Mouse (Mus musculus) forebrain, embryonic 16.5 days (tissue): Measurements from ENCODE around the gene Gna15. TPM values are rescaled to one million over a fixed set of nuclear protein-coding genes. Genes with fewer than 3 reads are reported as not detected.

Experiments used
- ATAC-seq: fragments of 200-750 bp; cut with Nextera tagmentation; 2 replicates; pipeline ENCODE4 v1.8.0; 2017; ENCODE audit warnings: mild to moderate bottlenecking, moderate library complexity
- H3K27ac ChIP-seq: fragments of 300-500 bp; sonication (generic); 2 replicates; pipeline ENCODE4 v1.5.1; 2014; ENCODE audit warnings: low read length, control low read depth
- H3K27me3 ChIP-seq: fragments of 300-500 bp; sonication (generic); replicated peaks from 2 replicates; pipeline ENCODE4 v1.6.1; 2014; ENCODE audit warnings: low read length; ENCODE audit not compliant: control insufficient read depth, insufficient read depth
- H3K36me3 ChIP-seq: fragments of 300-500 bp; sonication (generic); 2 replicates; pipeline ENCODE4 v1.6.1; 2014; ENCODE audit not compliant: control insufficient read depth, insufficient read depth
- H3K4me1 ChIP-seq: fragments of 300-500 bp; sonication (generic); replicated peaks from 2 replicates; pipeline ENCODE4 v1.6.1; 2014; ENCODE audit warnings: low read length; ENCODE audit not compliant: control insufficient read depth, insufficient read depth
- H3K4me2 ChIP-seq: fragments of 300-500 bp; sonication (generic); 2 replicates; pipeline ENCODE4 v1.6.1; 2014; ENCODE audit warnings: mild to moderate bottlenecking, low read length, control low read depth
- H3K4me3 ChIP-seq: fragments of 300-500 bp; sonication (generic); replicated peaks from 2 replicates; pipeline ENCODE4 v1.5.1; 2014; ENCODE audit warnings: mild to moderate bottlenecking, low read length, control low read depth
- H3K9ac ChIP-seq: fragments of 300-500 bp; sonication (generic); replicated peaks from 2 replicates; pipeline ENCODE4 v1.6.1; 2014; ENCODE audit warnings: low read depth, low read length, control low read depth
- H3K9me3 ChIP-seq: fragments of 300-500 bp; sonication (generic); 2 replicates; pipeline ENCODE4 v1.6.1; 2016; ENCODE audit warnings: low read length; ENCODE audit not compliant: control insufficient read depth
- WGBS: fragments of 180-500 bp; shearing (Covaris S2); extraction: QIAGEN DNeasy Blood & Tissue Kit; methylation state at CpG from one replicate; pipeline ENCODE4 v1.1.7; 2014; 5-methylcytosine and 5-hydroxymethylcytosine counted together
- polyA plus RNA-seq: library from polyadenylated mRNA; unstranded; fragments of >200 nt; fragmentation: Nextera tagmentation; extraction: Ambion mirVana; gene quantifications from 2 replicates; pipeline ENCODE4 v1.2.1, GENCODE M21; 2015

Gna15 gene
- 0.42 and 0.76 TPM in 2 replicates for polyA plus RNA-seq

DNA sequence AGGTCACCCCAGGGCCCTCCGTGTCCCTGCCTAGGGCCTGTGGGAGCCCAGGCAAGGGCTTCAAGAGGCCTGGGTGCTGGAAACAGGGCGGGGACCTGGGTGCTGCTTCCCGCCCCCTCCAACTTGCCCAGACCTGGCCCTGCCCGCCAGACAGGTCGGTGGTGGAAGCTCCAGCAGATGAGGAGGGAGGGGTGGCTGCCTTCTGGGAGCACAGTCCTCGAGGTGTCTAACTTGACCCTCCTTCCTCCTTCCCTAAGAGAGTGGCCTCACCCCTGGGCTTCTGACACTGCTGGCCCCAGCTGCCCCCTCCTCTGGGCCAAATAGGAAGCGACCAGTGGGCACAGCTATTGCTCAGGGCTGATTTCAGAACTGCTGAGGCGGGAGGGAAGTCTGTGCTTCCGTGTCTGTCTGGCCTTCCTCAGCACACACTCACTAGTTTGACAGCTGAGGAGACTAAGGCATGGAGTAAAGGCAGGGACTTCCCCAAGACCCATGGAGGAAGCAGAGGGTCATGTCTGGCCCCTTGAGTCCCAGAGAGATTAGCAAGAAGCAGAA lies at the start of gene Gna15:
TSS of gene Gna15 (minus strand) at position 175 of the 555 bp plus-strand sequence.
- H3K9ac ChIP-seq = no peak within 1 kb of the TSS
- peaks cover 3% of the 10 kb centered on the region; the same call in 1 of the 2 replicates for H3K27me3 ChIP-seq
- no peak for ATAC-seq
- H3K27ac ChIP-seq = no peak within 1 kb of the TSS
- 24% methylated on average over 9 of the region's 9 CpGs for WGBS
- no peak within 1 kb of the TSS for H3K4me2 ChIP-seq
- H3K36me3 ChIP-seq = no peaks in the 10 kb centered on the region
- H3K4me1 ChIP-seq = no peaks in the 10 kb centered on the region
- H3K4me3 ChIP-seq = no peak within 1 kb of the TSS
- H3K9me3 ChIP-seq = no peaks in the 10 kb centered on the region

DNA sequence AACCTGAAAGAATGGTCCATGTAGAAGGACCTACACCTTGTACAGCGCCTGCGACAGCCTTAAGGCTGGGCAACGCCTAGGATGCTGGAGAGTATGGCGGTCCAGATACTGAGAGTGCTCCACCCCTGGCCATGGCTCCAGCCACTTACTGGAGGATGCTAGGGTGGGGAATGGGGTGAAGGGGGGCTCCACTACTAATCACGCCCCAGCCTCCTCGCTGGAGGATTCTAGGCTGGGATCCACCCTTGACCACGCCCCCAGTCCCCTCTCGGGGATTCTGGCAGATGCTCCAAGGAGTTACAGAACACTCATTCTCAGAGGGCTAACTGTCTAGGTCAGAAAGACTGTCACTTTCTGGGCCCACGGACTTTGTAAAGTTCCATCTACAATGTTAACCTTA lies 49.0 kb upstream of the Gna15 start:
- Histone ChIP-seq H3K4me1 (peaks cover 50% of the 10 kb centered on the region), H3K4me3 (no peak overlapping the region), H3K27ac (no peak overlapping the region), H3K36me3 (no peaks in the 10 kb centered on the region), H3K9me3 (no peaks in the 10 kb centered on the region), H3K27me3 (peaks cover 35% of the 10 kb centered on the region), H3K4me2 (no peak overlapping the region), H3K9ac (no peak overlapping the region)
- WGBS = 10% methylated on average over 9 of the region's 9 CpGs
- ATAC-seq = no peak

DNA sequence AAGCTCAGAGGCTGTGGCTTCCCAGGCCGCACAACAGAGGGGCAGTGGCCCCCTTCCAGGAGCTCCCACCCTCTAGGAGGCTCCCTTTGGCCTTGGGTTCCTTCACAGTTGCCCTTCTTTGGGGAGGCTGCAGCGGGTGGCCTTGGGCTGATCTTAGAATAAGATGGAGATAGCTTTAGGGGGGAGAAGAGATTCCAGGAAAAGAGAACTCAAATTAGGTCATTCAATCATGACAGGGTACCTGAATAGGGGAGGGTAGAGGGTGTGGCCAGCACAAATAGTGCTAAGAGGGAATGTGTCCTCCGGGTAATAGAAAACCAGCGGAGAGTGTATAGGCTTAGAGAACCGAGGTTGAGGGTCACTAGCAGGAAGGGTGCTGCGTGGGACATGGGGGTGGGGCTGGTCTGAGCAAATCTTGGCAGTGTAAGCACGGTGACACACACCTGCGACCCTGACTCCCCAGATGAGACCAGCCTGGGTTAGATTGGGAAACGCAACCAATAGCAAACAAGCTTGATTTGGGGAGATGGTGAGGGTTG lies 48.2 kb upstream of the Gna15 start:
- no peak for ATAC-seq
- Histone ChIP-seq H3K4me3 (peak overlapping the region; percentile 19), H3K9ac (no peak overlapping the region; the same call in 1 of the 2 replicates), H3K4me2 (peak overlapping the region; percentile 82), H3K4me1 (peaks cover 50% of the 10 kb centered on the region), H3K9me3 (no peaks in the 10 kb centered on the region), H3K36me3 (no peaks in the 10 kb centered on the region), H3K27ac (no peak overlapping the region), H3K27me3 (peaks cover 39% of the 10 kb centered on the region)
- 4% methylated on average over 9 of the region's 9 CpGs for WGBS

DNA sequence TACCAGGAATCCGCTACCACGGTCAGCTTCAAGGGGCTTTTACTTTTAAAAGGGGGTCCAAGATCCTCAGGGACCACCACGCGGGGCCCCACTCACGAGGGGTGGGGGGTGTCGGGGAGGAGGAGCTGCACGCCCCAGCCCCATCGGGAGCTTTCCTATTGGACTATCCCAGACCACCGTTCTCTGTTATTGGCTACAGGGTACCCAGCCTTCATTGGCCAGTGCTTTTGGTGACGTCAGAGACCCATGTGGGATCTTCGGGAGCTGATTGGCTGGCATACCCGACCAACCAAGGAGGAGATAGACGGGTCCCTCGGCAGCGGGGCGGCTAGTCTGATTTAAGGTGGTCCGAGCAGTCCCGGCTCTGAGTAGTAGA lies 47.5 kb upstream of the Gna15 start:
- ATAC-seq = peak; percentile 95
- H3K27me3 ChIP-seq = peaks cover 39% of the 10 kb centered on the region
- H3K9me3 ChIP-seq = no peaks in the 10 kb centered on the region
- under 1% methylated on average over 18 of the region's 18 CpGs for WGBS
- peaks cover 50% of the 10 kb centered on the region for H3K4me1 ChIP-seq
- H3K27ac ChIP-seq = peak overlapping the region; percentile 82
- H3K4me2 ChIP-seq = peak overlapping the region; percentile 82
- H3K36me3 ChIP-seq = no peaks in the 10 kb centered on the region
- H3K9ac ChIP-seq = no peak overlapping the region; the same call in 1 of the 2 replicates
- peak overlapping the region; percentile 49 for H3K4me3 ChIP-seq

DNA sequence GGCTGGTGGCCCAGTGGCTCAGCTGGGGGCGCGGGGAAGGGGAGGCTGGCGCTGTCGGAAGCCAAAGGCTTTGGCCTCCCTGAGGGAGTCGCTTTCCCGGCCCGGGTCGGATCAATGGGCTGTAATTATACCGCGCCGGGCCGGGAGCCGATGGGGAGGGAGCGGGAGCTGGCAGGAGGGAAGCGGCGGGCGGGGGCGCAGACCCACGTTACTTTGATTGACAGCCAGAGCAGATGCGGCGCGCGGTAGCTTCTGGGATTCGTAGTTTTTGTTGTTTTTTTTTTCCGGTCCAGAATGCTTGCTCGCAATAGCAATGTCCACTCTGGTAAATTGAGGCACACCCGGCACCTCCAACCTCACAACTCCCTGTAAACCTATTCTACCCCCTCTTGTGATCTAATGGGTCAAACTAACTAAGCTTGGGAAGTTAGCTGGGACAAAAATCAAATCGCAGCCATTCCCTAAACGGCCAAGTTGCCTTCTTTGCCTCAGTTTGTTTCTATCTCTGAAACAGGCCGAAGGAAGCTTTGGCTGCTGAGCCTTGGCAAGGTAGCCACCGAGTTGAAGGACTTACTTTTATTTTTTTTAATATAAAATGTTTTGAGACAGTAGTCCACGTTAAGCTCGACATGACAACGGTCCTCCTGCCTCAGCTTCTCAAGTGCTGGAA lies 46.9 kb upstream of the Gna15 start:
- WGBS = under 1% methylated on average over 34 of the region's 34 CpGs
- Histone ChIP-seq H3K27me3 (peaks cover 34% of the 10 kb centered on the region), H3K4me1 (peaks cover 50% of the 10 kb centered on the region), H3K36me3 (0 out of 2 replicates have a peak, but pooled peaks cover 3% of the 10 kb centered on the region), H3K9me3 (no peaks in the 10 kb centered on the region), H3K27ac (peak overlapping the region; percentile 82), H3K4me3 (peak overlapping the region; percentile 49), H3K9ac (peak overlapping the region; percentile 17; the same call in 1 of the 2 replicates), H3K4me2 (peak overlapping the region; percentile 82)
- ATAC-seq = peak; percentile 64

DNA sequence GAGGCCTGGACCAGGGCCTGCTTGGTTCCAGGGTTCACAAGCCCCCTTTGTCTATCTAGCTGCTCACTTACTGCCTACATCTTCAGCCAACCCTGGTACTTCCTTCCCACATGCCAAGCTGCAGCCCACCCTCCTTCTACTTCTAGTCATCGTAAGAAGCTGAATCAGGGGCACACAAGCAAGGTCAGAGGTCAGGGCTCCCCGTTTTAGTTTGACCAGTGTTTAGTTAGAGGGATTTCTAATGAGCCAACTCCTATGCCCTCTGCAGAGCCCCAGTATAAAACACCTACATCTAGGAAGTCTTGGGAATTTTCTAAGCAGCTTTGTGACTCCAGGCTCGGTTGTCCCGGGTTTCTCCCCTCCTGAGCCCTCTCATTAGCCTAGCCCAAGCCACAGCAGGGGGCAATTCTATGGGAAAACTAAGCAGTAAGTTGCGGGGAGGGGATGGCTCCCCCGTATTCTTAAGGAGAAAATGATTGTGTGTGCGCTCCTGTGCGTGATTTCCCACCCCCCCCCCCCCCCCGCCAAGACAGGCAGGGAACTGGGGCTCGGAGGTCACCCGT lies 46.3 kb upstream of the Gna15 start:
- 0% methylated on average over 10 of the region's 11 CpGs for WGBS
- Histone ChIP-seq H3K4me2 (peak overlapping the region; percentile 82), H3K4me3 (peak overlapping the region; percentile 49), H3K36me3 (0 out of 2 replicates have a peak, but pooled peaks cover 5% of the 10 kb centered on the region), H3K9me3 (no peaks in the 10 kb centered on the region), H3K27me3 (peaks cover 32% of the 10 kb centered on the region), H3K9ac (peak overlapping the region; percentile 17; the same call in 1 of the 2 replicates), H3K27ac (peak overlapping the region; percentile 82), H3K4me1 (peaks cover 44% of the 10 kb centered on the region)
- ATAC-seq = peak; percentile 5; the same call in 1 of the 2 replicates

DNA sequence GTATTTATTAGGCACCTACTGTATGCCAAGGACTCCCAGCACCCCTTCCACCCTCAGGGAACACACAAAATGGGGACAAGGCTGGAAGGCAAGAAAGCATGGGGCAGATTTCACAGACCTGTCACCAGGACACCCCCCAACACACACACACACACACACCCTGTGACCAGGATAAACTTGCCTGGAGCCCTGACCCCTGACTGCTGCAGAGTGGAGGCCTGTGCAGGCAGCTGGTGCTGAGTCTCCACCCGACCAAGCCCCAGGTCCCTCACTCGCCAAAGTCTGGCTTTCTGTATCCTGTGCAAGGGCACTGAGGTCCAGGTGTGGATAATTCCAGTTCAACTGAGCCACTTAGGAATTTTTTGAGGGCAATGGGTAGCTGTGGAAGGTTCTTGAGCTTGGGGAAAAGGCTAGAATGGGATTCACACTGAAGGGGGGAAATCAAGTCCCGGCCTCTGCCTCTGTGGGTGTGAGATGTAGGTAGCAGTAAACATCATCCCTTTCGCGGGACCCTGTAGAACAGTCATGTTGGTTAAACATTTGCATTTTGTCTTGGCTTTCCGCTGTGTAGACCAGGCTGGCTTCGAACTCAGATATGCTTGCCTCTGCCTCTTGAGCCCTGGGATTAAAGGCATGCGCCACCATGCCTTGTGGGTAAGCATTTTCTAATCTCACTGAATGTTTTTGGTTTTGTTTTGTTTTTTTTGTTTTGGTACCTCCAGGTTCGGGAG lies 45.6 kb upstream of the Gna15 start:
- H3K4me1 ChIP-seq = peaks cover 41% of the 10 kb centered on the region
- 30% methylated on average over 9 of the region's 9 CpGs for WGBS
- peaks cover 7% of the 10 kb centered on the region; the same call in 1 of the 2 replicates for H3K36me3 ChIP-seq
- ATAC-seq = no peak
- no peaks in the 10 kb centered on the region for H3K9me3 ChIP-seq
- peak overlapping the region; percentile 82; the same call in 1 of the 2 replicates for H3K27ac ChIP-seq
- H3K27me3 ChIP-seq = peaks cover 32% of the 10 kb centered on the region
- H3K9ac ChIP-seq = no peak overlapping the region
- no peak overlapping the region for H3K4me3 ChIP-seq
- H3K4me2 ChIP-seq = peak overlapping the region; percentile 82; the same call in 1 of the 2 replicates

DNA sequence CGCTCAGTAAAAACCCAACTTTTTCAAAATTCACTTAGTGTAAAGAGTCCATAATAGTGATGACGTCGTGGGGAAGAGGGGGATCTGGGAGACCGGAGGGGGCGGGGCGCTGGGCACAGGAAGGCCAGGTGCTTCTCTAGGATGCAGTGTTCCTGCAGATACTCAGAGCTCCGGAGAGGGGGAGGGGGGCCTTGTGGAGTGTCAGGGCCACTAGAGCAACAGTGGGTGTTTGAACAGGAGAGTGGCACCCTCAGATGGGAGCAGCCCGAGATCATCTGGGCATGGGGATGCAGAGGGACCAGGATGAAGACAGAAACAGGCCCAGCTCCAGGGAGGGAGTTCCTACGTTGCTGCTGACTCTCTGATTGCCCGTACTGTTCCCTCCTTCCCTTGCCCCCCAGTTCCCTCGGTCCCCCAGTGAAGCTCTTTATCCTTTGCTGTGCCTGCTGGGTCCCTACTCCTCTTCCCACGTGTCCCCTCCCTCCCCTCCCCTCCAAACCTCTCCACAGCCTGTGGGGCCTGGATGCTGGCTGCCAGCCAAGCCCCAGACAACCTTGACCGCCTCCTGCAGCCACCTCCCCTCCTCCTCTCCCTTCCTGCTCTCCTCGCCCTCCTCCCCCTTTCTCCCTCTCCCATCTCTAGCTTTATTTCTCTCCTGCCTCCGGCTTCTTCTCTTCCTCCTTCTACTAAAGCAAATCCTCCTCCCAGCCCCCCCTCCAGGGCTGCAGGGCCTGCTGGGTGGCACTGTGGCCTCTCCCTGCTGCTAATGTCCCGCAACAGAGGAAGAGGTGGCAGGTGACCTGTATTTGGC lies 44.6 kb upstream of the Gna15 start:
- H3K27ac ChIP-seq = no peak overlapping the region
- peaks cover 8% of the 10 kb centered on the region; the same call in 1 of the 2 replicates for H3K36me3 ChIP-seq
- no peak overlapping the region for H3K4me2 ChIP-seq
- peaks cover 23% of the 10 kb centered on the region for H3K27me3 ChIP-seq
- no peak overlapping the region for H3K4me3 ChIP-seq
- WGBS = 8% methylated on average over 16 of the region's 16 CpGs
- H3K9me3 ChIP-seq = no peaks in the 10 kb centered on the region
- H3K4me1 ChIP-seq = peaks cover 48% of the 10 kb centered on the region
- no peak overlapping the region for H3K9ac ChIP-seq
- ATAC-seq = no peak
